Mouse (Mus musculus) left cerebral cortex, postnatal 10 days (tissue): ENCODE measurements around the gene Gfod1. TPM values are rescaled to one million over a fixed set of nuclear protein-coding genes. Genes with fewer than 3 reads are reported as not detected.

Experiments used
- DNase-seq, 2 experiments: peaks; one replicate each; pipeline ENCODE4 v3.0.0; 2021 to 2022; ENCODE audit warnings: low spot score in 2 of 2, mixed read lengths in 1 of 2; ENCODE audit errors: extremely low spot score in 1 of 2
- intact Hi-C: fragments of 180-260 bp; cut with DNase I; formaldehyde crosslinking; loops from one replicate; pipeline ENCODE4 v1.15.1; 2025
- total RNA-seq, 2 experiments: library from RNA; stranded (reverse); gene quantifications; 2 replicates each; pipeline ENCODE4 v1.2.3; 2021

Gene Gfod1
- total RNA-seq = 10 to 100 TPM; 41.6 to 43.3 TPM

GRCm38 (mm10) chr13:43304018-43304431 lies at the start of gene Gfod1:
Gene Gfod1, minus strand, starts transcription at chr13:43304172.
- DNase-seq = peak; percentile 89 to 98
- intact Hi-C loops = loop anchor here (5.0 kb wide), 3 partner anchors 42 to 122 kb away; no protein-coding TSS in a partner anchor

DNA sequence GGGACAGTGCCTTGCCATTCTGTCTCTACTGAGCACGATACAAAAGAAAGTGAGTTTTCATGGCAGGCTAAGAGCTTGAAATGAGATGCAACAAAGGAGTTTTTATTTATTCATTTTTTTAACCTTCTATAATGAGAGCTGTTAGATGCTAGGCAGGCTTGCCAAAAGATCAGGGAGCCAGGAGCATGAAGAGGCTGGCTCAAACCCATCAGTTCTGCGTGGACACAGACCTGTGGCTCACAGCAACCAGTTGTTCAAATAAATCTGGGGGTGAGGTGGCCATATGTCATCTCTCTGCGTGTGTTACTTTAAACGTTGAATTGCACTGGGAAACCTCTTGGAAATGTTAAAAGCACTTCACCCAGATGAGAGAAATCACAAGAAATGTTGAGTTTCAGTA lies 49.4 kb upstream of the Gfod1 start:
- intact Hi-C loops = no loop called here
- no peak for DNase-seq

GRCm38 (mm10) chr13:43350489-43351169 lies 46.7 kb upstream of the Gfod1 start:
- DNase-seq = no peak
- intact Hi-C loops = no loop called here

DNA sequence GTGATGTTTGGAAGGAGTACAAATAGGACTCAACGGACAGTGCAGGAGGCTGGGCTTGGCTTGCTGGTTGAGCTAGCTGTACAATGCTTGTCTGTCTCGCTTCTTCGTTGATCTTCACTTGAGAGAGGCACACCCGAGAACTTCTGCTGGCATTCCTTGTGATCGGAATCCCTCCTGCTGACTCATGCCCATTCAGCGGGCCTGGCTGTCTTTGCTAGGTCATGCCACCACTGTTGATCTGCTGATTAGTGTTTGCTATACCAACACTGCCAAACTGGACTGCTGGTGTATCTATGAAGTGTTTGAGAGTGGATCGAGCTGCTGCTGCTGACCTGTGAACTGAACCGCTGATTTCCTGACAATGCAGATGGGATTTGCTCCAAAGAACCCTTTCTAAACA lies 45.4 kb upstream of the Gfod1 start:
- intact Hi-C loops = no loop called here
- no peak for DNase-seq

- no peak for DNase-seq
- intact Hi-C loops = no loop called here
Observed at GRCm38 (mm10) chr13:43346825-43347224, 42.9 kb upstream of the Gfod1 start.

- intact Hi-C loops = no loop called here
- peak in 1 of 2 experiments; percentile 53 for DNase-seq
Observed at GRCm38 (mm10) chr13:43338632-43339031, 34.7 kb upstream of the Gfod1 start.

- intact Hi-C loops = no loop called here
- no peak for DNase-seq
Observed at GRCm38 (mm10) chr13:43338001-43338400, 34.0 kb upstream of the Gfod1 start.

DNA sequence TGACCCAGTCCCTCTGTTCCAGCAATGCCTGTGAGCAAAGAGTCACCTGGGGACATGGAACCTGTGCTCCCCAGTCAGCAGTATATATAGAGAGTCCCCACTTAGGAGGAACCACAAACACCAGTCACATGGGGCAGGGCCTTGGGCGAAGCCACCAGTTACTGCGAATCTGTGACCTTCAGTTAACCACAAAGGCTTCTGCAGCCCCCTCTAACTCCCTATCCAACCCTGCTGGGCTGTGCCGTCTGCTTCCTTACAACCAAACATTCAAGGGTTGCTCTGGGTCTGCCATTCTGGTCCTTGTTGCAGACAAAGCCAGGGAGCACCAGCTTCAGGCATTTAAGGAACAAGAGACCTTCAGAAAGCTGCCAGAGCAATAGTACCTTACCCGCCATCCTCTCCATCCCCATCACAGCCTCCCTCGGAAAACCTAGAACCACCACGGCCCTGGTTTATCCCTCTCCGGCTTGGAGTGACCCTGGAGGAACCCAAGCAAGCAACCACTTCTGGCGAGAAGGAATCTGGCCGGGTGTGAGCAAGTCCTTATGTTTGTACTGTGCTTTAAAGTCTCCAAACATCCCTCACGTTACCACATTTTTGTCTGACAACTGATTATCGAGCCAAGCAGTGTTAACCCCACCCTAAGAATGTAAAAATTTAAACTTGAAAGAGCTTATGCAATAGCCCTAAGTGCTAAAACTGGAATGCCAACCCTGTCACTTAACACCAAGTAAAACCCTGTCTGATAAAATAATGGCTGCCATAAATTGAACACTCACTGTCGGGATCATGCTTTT lies 32.7 kb upstream of the Gfod1 start:
- intact Hi-C loops = no loop called here
- no peak for DNase-seq

DNA sequence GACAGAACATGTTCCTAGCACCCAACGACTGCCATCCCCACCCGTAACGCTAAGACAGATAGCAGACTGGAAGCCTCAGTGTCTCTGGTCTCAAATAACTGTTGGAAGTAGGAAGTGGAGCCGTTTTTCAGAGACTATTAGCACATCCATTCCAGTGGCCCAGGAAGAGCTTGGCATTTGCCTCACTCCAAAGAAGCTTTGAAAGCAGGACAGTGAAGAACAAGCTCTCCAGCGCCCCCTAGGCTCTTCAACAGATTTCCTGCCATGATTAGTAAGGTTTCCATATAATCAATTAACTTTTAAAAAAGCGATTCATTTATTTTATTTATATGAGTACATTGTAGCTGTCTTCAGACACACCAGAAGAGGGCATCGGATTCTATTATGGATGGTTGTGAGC lies 28.6 kb upstream of the Gfod1 start:
- intact Hi-C loops = no loop called here
- DNase-seq = no peak

DNA sequence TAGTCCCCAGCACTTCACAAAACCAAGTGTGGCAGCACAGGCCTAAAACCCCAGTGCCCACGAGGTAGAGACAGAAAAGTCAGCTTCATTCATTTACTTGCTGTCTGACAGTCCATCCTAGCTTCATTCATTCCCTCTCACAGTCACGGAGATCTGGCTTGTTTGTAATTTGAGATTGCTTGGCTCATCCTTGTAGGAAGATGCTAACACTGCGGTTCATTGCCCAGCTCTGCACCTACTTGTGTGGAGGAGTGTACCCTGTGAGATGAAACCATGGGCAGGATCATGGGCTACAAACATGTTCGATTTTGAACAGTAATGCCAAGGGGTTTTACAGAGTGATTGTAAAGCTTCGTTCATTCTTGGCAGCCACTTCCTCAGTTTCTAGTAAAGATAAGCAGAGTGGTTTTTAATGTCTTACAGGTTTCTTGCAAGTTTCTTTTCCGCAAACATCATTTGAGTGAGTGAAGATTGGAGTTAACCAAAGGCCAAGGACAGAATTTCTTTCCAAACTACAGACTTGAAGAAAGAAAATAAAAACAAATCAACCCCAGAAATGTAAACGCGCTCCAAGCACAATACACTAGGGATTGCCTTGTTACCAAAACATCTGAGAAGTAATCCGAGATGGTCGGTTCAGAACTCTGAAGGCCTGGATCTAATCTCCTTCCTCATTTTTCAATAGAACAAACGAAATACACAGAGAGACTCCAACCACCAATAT lies 27.9 kb upstream of the Gfod1 start:
- intact Hi-C loops = no loop called here
- DNase-seq = no peak

DNA sequence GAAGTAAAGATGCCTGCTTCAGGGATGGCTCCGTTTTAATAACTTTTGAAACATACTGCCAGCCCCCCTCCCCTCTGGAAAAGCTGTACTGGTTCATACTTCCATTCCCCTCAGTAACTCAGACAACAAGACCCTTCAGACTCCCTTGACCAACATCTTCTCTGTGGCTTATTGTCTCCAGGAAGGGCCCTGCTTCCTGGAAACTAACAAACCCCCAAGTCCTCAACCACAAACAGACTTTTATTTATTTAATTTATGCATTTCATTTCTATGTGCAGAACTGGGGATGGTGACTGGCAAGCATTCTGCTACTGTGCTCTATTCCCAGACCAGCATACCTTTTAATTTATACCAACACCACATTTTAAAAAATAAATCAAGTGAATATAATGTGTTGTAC lies 21.5 kb upstream of the Gfod1 start:
- intact Hi-C loops = no loop called here
- no peak for DNase-seq

DNA sequence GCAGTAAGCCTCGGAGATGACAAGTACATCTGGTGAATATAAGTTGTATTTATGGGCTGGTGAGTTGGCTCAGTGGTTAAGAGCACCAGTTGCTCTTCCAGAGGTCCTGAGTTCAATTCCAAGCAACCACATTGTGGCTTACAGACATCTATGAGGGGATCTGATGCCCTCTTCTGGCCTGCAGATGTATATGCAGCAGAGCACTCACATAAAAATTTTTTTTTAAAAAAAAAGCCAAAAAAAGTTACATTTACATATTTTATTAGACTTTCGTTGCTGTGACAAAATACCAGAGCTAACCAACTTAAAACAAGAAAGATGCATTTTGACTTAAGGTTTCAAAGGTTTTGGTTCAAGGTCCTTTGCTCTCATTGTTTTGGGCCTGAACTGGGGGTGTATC lies 17.5 kb upstream of the Gfod1 start:
- intact Hi-C loops = no loop called here
- DNase-seq = no peak

- no peak for DNase-seq
- intact Hi-C loops = no loop called here
Observed at GRCm38 (mm10) chr13:43319396-43319795, 15.4 kb upstream of the Gfod1 start.

DNA sequence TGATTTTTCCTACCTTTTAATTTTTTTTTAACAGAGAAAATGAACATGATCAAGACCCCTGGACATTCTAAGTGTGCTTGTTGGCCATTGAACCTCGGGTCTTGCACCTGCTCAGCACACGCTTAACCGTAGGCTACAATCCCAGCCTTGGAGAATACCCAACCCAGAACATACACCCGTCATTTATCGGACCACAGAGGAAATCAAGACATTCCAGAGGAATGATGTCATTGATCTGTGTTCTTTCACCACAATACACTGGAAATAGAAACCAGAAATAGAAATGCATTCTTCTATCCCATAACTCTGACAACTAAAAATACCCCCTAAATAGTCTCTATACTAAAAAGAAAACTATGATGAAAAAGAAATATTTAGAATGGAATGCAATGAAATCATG lies 13.4 kb upstream of the Gfod1 start:
- intact Hi-C loops = no loop called here
- no peak for DNase-seq

- intact Hi-C loops = no loop called here
- no peak for DNase-seq
Observed at GRCm38 (mm10) chr13:43305181-43305924, 1.4 kb upstream of the Gfod1 start.

DNA sequence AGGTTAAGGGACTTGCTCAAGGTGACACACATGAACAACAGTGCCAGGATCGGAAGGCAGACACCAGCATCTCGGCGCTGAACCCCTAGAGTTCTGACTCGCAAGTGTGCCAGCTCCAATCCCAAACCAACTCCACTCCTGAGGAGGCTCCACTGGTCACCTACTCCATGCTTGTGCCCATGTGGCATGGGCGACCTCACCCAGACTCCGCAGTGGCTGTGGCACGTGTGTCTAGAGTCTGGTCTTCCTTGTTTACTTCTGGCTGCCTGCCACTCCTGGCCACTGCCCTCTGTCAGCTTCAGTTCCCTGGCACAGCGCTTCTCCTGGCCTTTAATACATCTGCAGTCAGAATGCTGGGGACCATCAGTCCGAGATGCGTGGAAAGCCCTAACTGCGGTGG lies 728 bp upstream of the Gfod1 start:
- peak in 1 of 2 experiments; percentile 67 for DNase-seq

GRCm38 (mm10) chr13:43303161-43303965 lies 609 bp downstream of the Gfod1 start:
- intact Hi-C loops = loop anchor here (5.0 kb wide), 3 partner anchors 41 to 121 kb away; no protein-coding TSS in a partner anchor

More for the DNA sequence above, 728 bp upstream of the Gfod1 start:
- intact Hi-C loops = loop anchor here (5.0 kb wide), 3 partner anchors 42 to 122 kb away; no protein-coding TSS in a partner anchor

DNA sequence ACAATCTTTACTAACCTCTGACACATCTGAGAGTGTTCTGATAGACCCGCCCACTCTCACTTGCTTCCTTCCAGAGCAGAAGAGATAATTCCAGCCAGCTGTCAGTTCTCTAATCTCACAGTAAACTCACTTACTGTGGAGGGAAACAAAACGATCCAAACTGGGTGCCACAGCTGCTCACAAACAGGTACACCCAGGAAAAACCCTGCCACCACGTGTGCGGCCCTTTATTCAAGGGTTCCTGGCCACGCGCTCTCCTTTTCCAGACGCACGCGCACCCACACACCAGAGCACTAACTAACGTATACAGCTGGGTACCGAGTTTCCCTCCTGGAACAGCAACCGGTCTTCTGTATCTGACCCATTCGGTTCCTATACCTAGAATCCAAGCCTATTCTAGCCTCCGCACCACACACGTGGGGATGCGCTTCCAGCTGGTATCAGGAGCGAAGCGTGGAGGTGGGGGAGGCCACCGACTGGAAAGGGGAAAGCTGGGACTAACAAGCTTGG lies 1.3 kb downstream of the Gfod1 start:
- no peak for DNase-seq
- intact Hi-C loops = loop anchor here (5.0 kb wide), 3 partner anchors 40 to 120 kb away; no protein-coding TSS in a partner anchor

More at GRCm38 (mm10) chr13:43303161-43303965, 609 bp downstream of the Gfod1 start:
- peak; percentile 29 to 70 for DNase-seq
